Mouse (Mus musculus) midbrain, embryonic 13.5 days (tissue): Measurements from ENCODE around the gene Smyd4. TPM values are rescaled to one million over a fixed set of nuclear protein-coding genes. Genes with fewer than 3 reads are reported as not detected.

Experiments used
- ATAC-seq: fragments of 200-750 bp; cut with Nextera tagmentation; 2 replicates; pipeline ENCODE4 v1.8.0; 2017; ENCODE audit warnings: mild to moderate bottlenecking, moderate TSS enrichment, moderate library complexity
- H3K27ac ChIP-seq: fragments of 300-500 bp; sonication (generic); 2 replicates; pipeline ENCODE4 v1.5.1; 2015; ENCODE audit warnings: inconsistent platforms, mild to moderate bottlenecking, moderate library complexity
- H3K27me3 ChIP-seq: fragments of 300-500 bp; sonication (generic); 2 replicates; pipeline ENCODE4 v1.6.1; 2015; ENCODE audit warnings: mild to moderate bottlenecking, inconsistent platforms
- H3K36me3 ChIP-seq: fragments of 300-500 bp; sonication (generic); 2 replicates; pipeline ENCODE4 v1.6.1; 2015; ENCODE audit warnings: mild to moderate bottlenecking, inconsistent platforms
- H3K4me1 ChIP-seq: fragments of 300-500 bp; sonication (generic); replicated peaks from 2 replicates; pipeline ENCODE4 v1.6.1; 2015; ENCODE audit warnings: inconsistent platforms
- H3K4me2 ChIP-seq: fragments of 300-500 bp; sonication (generic); replicated peaks from 2 replicates; pipeline ENCODE4 v1.6.1; 2015; ENCODE audit warnings: moderate library complexity, mild to moderate bottlenecking, inconsistent platforms
- H3K4me3 ChIP-seq: fragments of 300-500 bp; sonication (generic); replicated peaks from 2 replicates; pipeline ENCODE4 v1.5.1; 2015; ENCODE audit warnings: mild to moderate bottlenecking, inconsistent platforms
- H3K9ac ChIP-seq: fragments of 300-500 bp; sonication (generic); replicated peaks from 2 replicates; pipeline ENCODE4 v1.6.1; 2015; ENCODE audit warnings: mild to moderate bottlenecking, inconsistent platforms
- H3K9me3 ChIP-seq: fragments of 300-500 bp; sonication (generic); 2 replicates; pipeline ENCODE4 v1.6.1; 2016; ENCODE audit warnings: mild to moderate bottlenecking, inconsistent platforms
- WGBS: fragments of 180-500 bp; shearing (Covaris S2); methylation state at CpG from one replicate; pipeline ENCODE4 v1.1.7; 2015; 5-methylcytosine and 5-hydroxymethylcytosine counted together
- polyA plus RNA-seq: library from polyadenylated mRNA; unstranded; fragments of >200 nt; fragmentation: Nextera tagmentation; extraction: Ambion mirVana; gene quantifications from 2 replicates; pipeline ENCODE4 v1.2.1, GENCODE M21; 2015

Gene Smyd4
- polyA plus RNA-seq, 1 experiment from 2014 or later, result 15.3 TPM

DNA sequence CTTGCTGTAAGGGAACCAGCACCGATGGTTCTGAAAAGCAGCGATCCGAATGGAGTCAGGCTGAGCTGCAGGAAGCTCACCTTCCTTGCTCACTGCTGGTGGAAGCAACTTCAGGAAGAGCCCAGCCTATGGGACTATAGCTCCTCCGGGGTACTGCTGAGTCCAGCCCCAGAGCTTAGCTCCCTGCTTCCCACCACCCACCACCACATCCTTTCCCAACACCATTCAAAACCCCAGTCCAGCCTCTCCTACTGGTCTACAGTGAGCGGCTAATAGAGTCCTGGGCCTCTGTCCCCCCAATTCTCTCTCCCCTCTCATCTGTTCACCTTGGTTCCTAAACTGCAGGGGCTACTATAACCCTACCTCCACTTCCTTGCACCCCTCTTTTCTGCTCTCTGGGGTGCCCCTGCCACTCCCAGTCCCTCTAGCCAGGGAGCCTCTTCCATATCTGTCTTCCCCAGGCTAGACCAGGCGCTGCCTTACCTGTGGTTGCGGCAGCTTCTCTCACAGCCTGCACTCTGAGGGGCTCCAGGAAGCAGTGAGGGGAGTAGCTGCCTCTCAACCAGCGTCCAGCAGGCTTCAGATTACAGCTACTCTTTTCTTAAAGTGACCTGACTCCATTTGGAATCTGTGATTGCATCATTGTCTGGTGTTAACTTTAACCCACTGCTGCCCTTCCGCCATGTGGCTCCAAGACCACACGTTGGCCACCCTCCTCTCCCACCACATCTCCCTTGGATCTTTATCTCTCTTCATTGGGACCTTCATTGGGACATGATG lies 74.0 kb downstream of the Smyd4 start, which contains the start of gene Serpinf1:
TSS of gene Serpinf1 (minus strand) at position 689 of the 780 bp plus-strand sequence.
- Histone ChIP-seq H3K4me2 (no peak within 1 kb of the TSS), H3K4me3 (no peak within 1 kb of the TSS), H3K9me3 (no peaks in the 10 kb centered on the region), H3K4me1 (no peaks in the 10 kb centered on the region), H3K36me3 (no peaks in the 10 kb centered on the region), H3K27me3 (no peaks in the 10 kb centered on the region), H3K9ac (no peak within 1 kb of the TSS), H3K27ac (no peak within 1 kb of the TSS)
- WGBS, result 61% methylated on average over 10 of the region's 10 CpGs
- ATAC-seq, result no peak

DNA sequence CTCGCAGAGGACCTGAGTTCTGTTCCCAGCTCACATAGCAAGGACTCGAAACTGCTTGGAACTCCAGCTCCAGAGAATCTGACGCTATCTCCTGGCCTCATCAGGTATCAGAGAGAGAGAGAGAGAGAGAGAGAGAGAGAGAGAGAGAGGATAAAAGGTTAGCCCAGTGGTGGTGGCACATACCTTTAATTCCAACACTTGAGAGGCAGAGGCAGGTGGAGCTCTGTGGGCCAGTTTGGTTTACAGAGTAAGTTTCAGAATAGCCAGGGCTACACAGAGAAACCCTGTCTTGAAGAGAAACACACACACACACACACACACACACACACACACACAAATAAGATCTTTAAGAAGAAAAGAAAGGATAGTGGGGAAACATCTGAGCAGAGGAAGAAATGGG lies 74.9 kb downstream of the Smyd4 start:
- no peak overlapping the region for H3K4me3 ChIP-seq
- H3K27ac ChIP-seq, result no peak overlapping the region
- no peak overlapping the region for H3K9ac ChIP-seq
- H3K4me1 ChIP-seq, result no peaks in the 10 kb centered on the region
- no peak for ATAC-seq
- H3K4me2 ChIP-seq, result no peak overlapping the region
- no peaks in the 10 kb centered on the region for H3K36me3 ChIP-seq
- WGBS, result 86% methylated on average over 3 of the region's 3 CpGs
- no peaks in the 10 kb centered on the region for H3K9me3 ChIP-seq
- H3K27me3 ChIP-seq, result no peaks in the 10 kb centered on the region

DNA sequence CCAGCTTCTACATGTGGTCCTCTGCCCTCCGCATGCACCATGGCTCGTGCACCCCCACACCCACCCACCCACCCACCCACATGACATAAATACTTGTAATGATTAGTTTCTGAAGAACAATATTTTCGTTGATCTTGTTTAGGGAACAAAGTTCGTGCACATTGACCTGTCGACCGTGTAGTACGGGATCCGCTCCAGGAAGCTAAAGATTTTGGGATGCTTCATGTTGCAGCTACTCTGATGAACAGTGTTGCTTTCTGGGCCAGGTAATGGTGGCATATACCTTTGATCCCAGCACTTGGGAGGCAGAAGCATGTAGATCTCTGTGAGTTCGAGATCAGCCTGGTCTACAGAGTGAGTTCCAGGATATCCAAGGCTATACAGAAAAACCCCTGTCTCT lies 75.8 kb downstream of the Smyd4 start:
- Histone ChIP-seq H3K27me3 (no peaks in the 10 kb centered on the region), H3K4me1 (no peaks in the 10 kb centered on the region), H3K9ac (no peak overlapping the region), H3K36me3 (no peaks in the 10 kb centered on the region), H3K27ac (no peak overlapping the region), H3K4me3 (no peak overlapping the region), H3K4me2 (no peak overlapping the region), H3K9me3 (no peaks in the 10 kb centered on the region)
- 91% methylated on average over 9 of the region's 9 CpGs for WGBS
- ATAC-seq, result no peak

DNA sequence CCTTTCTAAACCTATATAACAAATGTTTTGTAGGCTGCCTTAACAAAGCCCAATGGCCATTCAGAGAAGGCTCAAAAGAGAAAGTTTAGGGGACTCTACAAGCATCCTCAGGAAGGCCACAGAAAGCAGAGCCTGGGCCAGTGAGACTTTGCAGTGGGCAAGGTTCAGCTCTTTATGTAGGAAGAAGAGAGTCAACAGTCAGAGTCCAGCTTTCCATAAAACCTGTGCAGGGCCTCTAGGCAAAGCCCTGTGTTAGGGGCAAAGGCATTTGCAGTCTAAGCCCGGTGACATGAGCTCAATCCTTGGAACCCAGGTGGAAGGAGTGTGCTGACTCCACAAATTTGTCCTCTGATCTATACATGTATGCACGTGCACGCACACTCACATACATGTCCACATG lies 76.2 kb downstream of the Smyd4 start:
- 95% methylated on average over 3 of the region's 3 CpGs for WGBS
- Histone ChIP-seq H3K4me2 (no peak overlapping the region), H3K27me3 (no peaks in the 10 kb centered on the region), H3K4me1 (no peaks in the 10 kb centered on the region), H3K36me3 (no peaks in the 10 kb centered on the region), H3K9ac (no peak overlapping the region), H3K4me3 (no peak overlapping the region), H3K9me3 (no peaks in the 10 kb centered on the region), H3K27ac (no peak overlapping the region)
- ATAC-seq, result no peak

DNA sequence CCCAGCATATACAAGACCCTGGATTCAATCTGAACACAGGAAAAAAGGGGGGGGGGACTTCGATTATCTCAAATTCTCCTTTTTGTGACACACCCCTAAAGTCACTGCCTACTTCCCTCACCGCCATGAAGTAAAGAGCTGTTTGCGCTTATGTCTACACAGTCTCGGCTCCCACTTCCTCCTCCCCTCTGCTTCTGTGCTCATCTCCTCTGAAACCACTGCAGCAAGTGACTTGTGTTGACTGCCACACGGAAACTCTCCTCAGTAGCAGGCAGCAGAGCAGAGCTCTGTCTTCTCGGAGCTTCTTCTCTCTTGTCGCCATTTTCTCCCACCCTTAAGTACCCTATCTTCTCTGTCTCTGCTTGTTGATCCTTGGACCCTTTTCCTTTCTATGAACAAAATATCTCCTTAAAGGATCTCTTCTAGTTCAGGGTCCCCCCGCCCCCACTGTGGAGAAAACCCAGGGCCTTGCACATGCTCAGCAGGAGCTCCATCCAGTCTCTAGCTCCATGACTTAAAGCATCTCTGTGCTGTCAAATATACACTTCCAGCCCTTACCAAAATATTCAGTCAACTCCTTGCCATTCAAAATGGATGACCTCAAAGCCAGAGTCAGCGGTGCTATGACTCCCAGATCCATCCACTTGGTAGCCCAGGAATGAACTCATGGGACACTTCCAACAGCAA lies 80.9 kb downstream of the Smyd4 start:
- Histone ChIP-seq H3K9ac (no peak overlapping the region), H3K27ac (no peak overlapping the region), H3K4me3 (no peak overlapping the region), H3K4me1 (no peaks in the 10 kb centered on the region), H3K27me3 (no peaks in the 10 kb centered on the region), H3K4me2 (no peak overlapping the region), H3K9me3 (no peaks in the 10 kb centered on the region), H3K36me3 (no peaks in the 10 kb centered on the region)
- no peak for ATAC-seq
- WGBS, result 86% methylated on average over 9 of the region's 9 CpGs

DNA sequence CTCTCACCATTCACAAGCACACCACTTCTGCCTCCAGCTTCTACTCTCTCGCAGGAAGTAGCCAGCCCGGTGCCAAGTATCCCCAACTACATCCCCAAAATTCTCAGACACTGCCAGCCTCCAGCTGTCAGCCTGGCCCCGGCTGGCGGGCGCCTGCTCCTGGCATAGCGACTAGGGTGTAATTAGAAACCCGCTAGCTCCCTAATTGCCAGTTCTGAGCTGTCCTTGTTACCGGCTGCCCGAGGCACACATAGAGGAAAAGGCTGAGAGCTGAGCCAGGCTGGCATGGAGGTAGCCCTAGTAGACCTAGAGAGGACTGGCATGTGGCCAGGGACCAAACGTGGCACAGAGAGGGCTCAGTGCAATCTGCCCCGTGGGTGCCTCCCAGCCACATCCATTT lies 83.1 kb downstream of the Smyd4 start:
- WGBS, result 87% methylated on average over 11 of the region's 11 CpGs
- 0 out of 2 replicates have a peak, but pooled peaks have one; percentile 43 for ATAC-seq
- H3K27ac ChIP-seq, result no peak overlapping the region

DNA sequence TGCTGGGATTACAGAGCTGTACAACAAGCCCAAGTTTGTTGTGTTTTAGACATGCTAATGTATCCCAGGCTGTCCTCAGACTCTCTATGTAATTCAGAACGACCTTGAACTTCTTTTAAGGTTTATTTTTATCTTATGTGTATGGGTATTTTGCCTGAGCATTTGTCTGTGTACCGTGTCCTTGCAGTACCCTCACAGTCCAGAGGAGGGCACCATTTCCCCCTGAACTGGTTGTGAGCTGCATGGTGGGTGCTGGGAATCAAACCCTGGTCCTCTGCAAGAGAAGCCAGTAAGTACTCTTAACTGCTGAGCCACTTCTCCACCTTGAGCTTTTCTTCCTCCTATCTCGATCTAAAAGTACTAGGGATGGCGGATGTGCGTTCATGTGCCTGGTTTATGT lies 85.9 kb downstream of the Smyd4 start:
- WGBS, result 86% methylated on average over 5 of the region's 5 CpGs

More for the DNA sequence above, 83.1 kb downstream of the Smyd4 start:
- Histone ChIP-seq H3K4me1 (no peaks in the 10 kb centered on the region), H3K27me3 (no peaks in the 10 kb centered on the region), H3K36me3 (no peaks in the 10 kb centered on the region), H3K4me2 (no peak overlapping the region), H3K9ac (no peak overlapping the region), H3K4me3 (no peak overlapping the region), H3K9me3 (no peaks in the 10 kb centered on the region)

DNA sequence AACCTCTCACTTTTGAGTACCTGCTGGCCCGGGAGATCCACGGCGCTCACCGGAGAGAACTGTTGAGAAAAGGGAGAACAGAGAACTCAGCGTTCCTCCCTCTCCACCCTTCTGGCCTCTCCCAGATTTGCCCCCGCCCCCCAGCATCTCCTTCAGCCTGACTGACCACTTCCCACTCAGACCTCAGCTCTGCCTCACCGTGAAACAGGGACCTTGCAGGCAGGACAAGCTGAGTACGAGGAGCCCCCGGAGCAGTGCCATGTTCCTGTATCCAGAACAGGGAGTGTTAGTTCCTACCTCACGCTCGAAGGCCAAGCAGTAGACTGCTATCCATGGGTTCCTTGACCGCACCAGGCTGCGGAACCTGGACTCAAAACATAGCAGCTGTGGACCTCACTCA lies 90.0 kb downstream of the Smyd4 start:
- Histone ChIP-seq H3K9ac (no peak overlapping the region), H3K27ac (no peak overlapping the region), H3K27me3 (no peaks in the 10 kb centered on the region), H3K36me3 (peaks cover 18% of the 10 kb centered on the region), H3K4me3 (no peak overlapping the region), H3K4me1 (0 out of 2 replicates have a peak, but pooled peaks cover 5% of the 10 kb centered on the region), H3K4me2 (no peak overlapping the region), H3K9me3 (no peaks in the 10 kb centered on the region)
- WGBS, result 89% methylated on average over 13 of the region's 13 CpGs
- no peak for ATAC-seq

More for the DNA sequence above, 85.9 kb downstream of the Smyd4 start:
- Histone ChIP-seq H3K9me3 (no peaks in the 10 kb centered on the region), H3K36me3 (no peaks in the 10 kb centered on the region), H3K27me3 (no peaks in the 10 kb centered on the region), H3K9ac (no peak overlapping the region), H3K4me3 (no peak overlapping the region), H3K4me1 (no peaks in the 10 kb centered on the region), H3K27ac (no peak overlapping the region), H3K4me2 (no peak overlapping the region)
- no peak for ATAC-seq

DNA sequence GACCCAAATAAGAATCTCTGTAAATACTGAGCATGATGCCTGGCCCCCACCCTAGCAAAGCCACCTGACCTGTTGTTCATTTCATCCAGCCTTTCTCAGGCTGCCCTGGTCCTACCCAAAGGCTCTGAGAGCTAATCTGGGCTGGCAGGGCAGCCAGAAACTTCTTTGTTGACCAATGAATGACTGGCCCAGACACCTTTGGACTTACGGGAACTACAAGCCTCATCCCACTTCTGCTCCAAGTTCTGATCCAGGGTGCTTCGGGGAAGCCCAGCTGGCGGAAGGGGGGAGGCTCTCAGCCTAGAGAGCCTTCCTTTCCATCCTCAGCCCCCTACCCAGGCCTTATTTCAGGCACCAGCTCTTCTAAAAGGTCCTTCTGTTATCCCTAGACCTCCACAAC lies 90.6 kb downstream of the Smyd4 start:
- no peak overlapping the region for H3K9ac ChIP-seq
- H3K4me2 ChIP-seq, result no peak overlapping the region
- ATAC-seq, result no peak
- whole genome bisulfite sequencing, result 89% methylated on average over 3 of the region's 3 CpGs
- 0 out of 2 replicates have a peak, but pooled peaks cover 5% of the 10 kb centered on the region for H3K4me1 ChIP-seq
- H3K9me3 ChIP-seq, result no peaks in the 10 kb centered on the region
- H3K27me3 ChIP-seq, result no peaks in the 10 kb centered on the region
- H3K36me3 ChIP-seq, result peaks cover 23% of the 10 kb centered on the region
- H3K27ac ChIP-seq, result no peak overlapping the region
- no peak overlapping the region for H3K4me3 ChIP-seq

DNA sequence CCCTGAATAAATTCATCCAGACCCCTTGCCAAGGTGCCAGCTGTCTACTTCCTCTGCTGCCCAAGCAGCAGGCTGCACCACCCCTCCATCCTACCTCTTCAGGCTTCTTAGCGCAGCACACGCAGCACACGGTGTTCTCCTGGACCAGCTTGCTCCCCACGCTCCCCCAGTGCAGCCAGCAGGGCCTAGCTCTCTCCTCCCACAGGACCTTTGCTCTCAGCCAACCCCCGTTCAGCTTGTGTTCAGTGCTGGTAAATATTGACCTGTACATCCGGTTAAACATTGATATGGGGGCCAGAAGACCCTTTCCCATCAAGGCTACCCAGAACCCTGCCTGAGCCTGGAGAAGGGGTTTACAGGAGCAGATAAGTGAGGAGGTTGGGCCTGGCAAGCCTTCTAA lies 91.1 kb downstream of the Smyd4 start, which contains the start of gene Serpinf2:
TSS of gene Serpinf2 (minus strand) at position 229 of the 400 bp plus-strand sequence.
- Histone ChIP-seq H3K4me1 (0 out of 2 replicates have a peak, but pooled peaks cover 5% of the 10 kb centered on the region), H3K4me2 (no peak within 1 kb of the TSS), H3K27me3 (no peaks in the 10 kb centered on the region), H3K4me3 (no peak within 1 kb of the TSS), H3K27ac (no peak within 1 kb of the TSS), H3K9me3 (no peaks in the 10 kb centered on the region), H3K9ac (no peak within 1 kb of the TSS), H3K36me3 (peaks cover 29% of the 10 kb centered on the region)
- ATAC-seq, result no peak
- 92% methylated on average over 6 of the region's 6 CpGs for WGBS

DNA sequence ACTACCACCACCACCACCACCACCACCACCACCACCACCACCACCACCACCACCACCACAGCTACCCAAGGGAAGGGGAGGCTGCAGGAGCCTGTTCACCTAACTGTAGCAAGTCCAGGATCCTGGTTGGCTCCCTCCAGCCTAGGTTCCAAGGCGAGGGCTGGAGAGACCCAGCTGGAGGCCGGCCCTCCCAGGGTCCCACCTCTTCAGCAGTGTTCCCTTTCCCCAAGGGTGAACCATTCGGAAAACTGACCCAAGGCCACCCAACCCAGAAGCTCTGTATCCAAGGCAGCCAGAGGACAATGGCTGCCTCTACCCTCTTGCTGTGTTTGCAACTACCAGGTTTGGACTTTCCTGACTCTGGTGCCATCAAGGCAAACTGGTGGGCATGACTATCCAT lies 91.7 kb downstream of the Smyd4 start:
- WGBS, result 86% methylated on average over 3 of the region's 3 CpGs
- H3K27me3 ChIP-seq, result no peaks in the 10 kb centered on the region
- 0 out of 2 replicates have a peak, but pooled peaks cover 5% of the 10 kb centered on the region for H3K4me1 ChIP-seq
- H3K9ac ChIP-seq, result no peak overlapping the region
- H3K4me3 ChIP-seq, result no peak overlapping the region
- no peak overlapping the region for H3K27ac ChIP-seq
- no peak for ATAC-seq
- peaks cover 35% of the 10 kb centered on the region for H3K36me3 ChIP-seq
- H3K4me2 ChIP-seq, result no peak overlapping the region
- no peaks in the 10 kb centered on the region for H3K9me3 ChIP-seq

DNA sequence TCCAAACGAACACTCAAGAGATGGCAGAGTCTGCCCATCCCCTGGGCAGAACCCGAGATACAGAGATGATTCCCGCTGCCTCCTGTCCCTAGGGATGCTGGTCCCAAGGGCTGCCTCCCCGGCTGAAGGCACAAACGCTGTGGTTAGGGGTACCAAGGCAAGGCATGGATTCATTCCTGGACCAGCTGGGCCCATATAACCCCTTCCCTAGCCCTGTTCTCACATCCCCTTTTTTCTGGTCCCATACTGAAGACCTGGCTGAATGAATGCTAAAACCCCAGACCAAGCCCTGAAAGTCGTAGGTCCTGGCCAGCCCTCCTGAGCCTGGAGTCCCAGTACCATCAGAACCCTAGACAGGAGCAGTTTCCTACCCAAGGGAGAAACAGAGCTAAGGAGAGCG lies 92.8 kb downstream of the Smyd4 start:
- 0 out of 2 replicates have a peak, but pooled peaks cover 5% of the 10 kb centered on the region for H3K4me1 ChIP-seq
- no peaks in the 10 kb centered on the region for H3K27me3 ChIP-seq
- no peaks in the 10 kb centered on the region for H3K9me3 ChIP-seq
- H3K27ac ChIP-seq, result no peak overlapping the region
- H3K4me2 ChIP-seq, result no peak overlapping the region
- H3K36me3 ChIP-seq, result peaks cover 46% of the 10 kb centered on the region
- ATAC-seq, result no peak
- no peak overlapping the region for H3K9ac ChIP-seq
- no peak overlapping the region for H3K4me3 ChIP-seq
- WGBS, result 91% methylated on average over 7 of the region's 7 CpGs
